Mouse (Mus musculus) lung, postnatal 4 days (tissue): ENCODE results near the gene Hk2.
A peak's percentile ranks its signal among the peaks of the same experiment; 100 is the strongest.
"Not testable (repeated sequence)": the region's sequence is repeated elsewhere in the genome, so short reads cannot be mapped to it uniquely, and the experiment has no call there.

Experiments used
- DNase-seq, 2 experiments: peaks; one replicate each; pipeline ENCODE4 v3.0.0; 2021

Hk2 gene

DNA sequence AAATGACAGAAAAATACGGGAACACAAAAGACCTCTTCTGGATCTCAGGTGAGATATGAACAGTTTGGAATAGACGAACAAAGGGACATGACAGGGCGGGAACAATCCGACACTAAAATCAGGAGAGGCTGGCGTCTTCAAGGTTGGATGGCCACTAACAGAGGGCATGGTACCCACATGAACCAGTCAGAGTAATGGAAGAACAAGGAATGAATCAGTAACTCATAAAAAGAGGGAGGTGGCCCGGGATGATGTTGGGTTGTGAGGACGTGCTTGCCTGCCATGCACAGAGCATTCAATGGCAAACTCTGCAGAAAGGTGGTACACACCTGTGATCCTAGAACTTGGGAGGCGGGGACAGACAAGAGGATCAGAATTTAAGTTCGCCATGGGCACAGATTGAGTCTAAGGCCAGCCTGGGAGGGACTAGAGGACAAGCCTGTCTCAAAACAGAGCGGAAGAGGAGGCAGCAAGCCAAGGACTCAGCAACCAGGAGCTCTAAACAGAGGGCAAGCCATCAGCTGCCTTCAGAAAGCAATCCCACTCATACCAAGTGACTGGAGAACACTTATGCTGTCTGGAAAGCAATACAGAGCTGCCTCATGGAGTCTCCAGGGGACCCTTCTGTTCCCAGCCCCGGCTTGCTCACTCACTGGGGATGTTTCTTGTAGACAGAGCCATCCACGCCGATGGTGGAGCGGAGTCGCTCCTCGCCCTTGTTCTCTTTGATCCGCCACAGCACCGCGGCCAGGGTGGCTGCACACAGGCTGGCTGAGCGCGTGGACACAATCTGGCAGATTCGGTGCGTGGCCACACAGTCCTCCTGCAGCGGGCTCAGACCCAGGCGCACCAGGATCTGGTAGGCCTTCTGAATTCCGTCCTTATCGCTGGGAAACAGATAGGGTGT lies 36.4 kb downstream of the Hk2 start:
- no peak for DNase-seq

DNA sequence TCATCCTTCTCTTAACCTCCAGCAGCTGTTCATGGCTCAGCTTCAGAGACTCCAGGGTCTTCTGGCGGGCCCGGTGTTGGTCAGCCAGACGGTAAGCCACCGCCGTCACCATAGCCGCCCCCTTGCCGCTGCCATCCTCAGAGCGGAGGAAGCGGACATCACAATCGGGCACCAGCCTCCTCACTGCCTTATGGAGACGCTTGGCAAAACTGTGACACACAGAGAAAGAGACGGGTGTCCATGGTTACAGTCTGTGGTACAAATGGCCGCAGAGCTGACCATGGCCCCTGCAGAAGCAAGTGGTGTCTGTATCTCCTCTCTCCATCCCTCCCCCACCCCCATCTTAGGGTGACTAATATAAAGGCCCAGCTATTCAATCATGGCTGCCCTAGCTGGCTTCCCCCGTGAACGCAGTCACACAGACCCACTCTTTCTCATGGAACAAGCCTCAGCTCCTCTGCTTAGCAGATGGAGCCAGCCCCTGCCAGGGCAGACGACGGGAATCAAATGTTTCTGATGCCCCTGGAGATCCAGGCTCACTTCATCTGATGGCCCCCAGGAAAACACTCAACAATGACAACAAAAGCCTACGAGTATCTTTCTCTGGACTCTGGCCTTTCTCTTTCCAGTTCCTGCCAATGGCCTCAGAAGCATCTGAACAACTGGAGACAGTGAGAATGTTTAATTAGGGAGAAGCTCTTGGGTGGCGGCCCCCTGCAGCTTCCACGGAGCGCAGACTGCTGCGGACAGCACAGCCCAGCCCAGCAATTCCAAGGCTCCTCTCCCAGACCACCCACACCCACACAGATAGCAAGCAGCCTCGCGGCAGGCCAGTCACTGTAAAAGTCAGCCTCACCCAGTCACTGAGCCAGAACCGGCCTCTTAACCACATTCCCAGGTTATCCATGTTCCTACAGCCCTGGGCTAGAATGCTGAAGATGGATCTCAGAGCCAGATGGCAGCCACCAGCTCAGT lies 37.3 kb downstream of the Hk2 start:
- no peak for DNase-seq

GRCm38 (mm10) chr6:82735347-82735746 lies 38.9 kb downstream of the Hk2 start:
- DNase-seq = peak; percentile 56 to 64

- DNase-seq = no peak
Observed at GRCm38 (mm10) chr6:82728635-82729034, 45.6 kb downstream of the Hk2 start.

DNA sequence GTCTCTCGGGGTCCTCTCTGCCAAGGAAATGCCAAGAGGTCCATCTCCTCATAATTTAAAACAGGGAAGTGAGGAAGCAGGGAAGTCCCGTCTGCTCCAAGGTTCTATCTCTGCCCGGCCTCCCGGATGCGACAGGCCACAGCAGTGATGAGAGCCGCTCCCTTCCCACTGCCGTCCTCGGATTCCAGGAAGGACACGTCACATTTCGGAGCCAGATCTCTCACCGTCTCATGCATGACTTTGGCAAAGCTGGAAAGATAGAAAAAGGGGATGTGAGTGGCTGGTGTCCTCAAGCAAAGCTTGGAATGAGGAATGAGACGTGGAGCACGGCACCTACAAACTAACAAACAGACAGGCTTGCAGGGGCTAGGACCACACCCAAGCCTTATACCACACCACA lies 47.0 kb downstream of the Hk2 start:
- no peak for DNase-seq

- DNase-seq = peak; percentile 51 to 84
Observed at GRCm38 (mm10) chr6:82723321-82723720, 50.9 kb downstream of the Hk2 start.

GRCm38 (mm10) chr6:82716126-82716525 lies 58.1 kb downstream of the Hk2 start:
- no peak for DNase-seq

GRCm38 (mm10) chr6:82715653-82716052 lies 58.6 kb downstream of the Hk2 start:
- DNase-seq = no peak

DNA sequence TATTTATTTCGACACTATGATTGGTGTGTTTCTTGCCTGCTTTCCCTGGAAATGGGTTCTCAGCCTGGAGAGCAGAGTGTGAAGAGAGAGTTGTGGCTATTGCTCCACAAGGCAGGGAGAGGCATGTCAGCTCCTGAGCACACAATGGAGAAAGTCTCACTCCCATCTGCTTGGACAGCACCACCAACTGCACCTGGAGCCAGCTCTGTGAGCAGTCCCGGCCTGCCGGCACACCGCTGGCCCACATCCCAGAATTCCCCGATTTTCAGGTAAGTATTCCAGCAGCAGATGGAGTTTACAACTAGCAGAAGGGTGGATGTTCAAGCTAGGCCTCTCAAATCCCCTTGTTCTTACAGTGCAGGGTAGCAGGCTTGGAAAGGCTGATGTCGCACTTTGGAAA lies 59.0 kb downstream of the Hk2 start:
- no peak for DNase-seq

DNA sequence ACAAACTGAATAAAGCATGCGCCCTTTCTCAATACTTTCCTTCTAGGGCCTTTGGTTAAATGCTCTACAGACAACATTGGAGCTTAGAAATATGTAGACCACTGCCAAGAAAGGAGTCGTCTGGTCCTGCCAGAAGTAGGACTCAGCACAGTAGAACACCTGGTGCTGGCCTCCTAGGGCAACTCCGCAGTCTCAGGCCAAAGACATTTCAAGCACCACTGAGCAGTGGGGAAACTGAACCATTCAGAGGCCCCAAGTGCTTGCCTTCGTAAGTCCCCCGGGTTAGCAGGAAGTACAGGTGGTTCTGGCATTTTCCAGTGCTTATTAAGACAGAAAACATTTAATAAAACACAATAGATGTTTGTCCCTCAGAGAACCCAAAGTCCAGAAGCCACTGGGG lies 59.4 kb downstream of the Hk2 start:
- DNase-seq = no peak

DNA sequence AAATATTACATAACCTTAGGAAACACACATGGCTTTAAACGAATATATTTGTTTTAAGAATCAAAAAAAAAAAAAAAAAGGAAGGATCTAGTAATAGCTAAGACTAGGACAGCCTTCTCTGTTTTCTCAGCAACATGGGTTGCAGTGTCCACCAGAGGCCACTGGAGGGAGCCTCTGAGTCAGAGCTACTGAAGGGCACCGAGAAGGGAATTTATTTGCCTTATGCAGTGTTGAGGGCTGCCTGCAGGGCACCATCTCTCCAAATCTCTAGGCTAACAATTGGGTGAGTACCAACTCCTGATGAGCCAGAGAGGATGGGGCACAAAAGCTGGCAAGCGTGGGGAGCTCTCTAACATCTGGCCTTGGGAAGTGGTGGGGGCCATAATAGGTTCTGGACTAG lies 60.0 kb downstream of the Hk2 start:
- peak; percentile 82 to 86 for DNase-seq

DNA sequence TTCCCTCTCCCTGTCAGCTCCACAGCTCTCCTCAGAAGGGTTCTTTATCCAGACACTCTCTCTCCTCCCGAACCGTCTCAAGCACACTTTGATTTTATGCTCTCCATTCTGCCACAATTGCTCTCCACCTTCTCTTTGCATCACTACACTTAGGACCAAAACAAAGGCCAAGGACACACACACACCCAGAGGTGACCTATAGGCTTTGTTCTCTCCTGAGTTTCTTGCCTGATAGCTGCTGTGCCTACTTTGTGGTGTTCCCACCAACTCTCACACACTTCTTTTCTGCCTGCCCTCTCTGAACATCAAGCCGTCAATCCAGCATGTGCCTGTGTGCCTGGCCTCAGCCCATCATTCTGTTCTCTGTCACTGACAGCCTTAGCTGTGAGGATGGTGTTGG lies 66.5 kb downstream of the Hk2 start:
- DNase-seq = no peak

DNA sequence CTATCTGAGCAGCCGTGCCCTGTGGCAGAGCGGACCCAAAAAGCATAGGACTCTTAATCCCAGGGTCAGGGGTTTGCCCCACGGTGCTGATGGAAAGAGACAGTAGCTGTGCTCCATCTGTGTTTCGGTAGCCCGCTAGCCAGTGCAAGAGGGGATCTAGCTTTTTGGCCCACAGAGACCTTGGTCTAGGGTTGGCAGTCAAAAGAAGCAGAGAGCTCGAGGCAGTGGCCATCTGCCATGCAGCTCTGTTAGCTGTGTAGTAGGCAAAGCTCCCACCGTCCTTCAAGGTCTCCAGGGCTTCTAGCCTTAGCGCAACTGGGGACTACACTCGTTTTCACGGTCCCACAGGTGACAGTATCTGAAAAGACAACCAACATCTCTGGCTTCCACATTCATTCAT lies 67.0 kb downstream of the Hk2 start:
- DNase-seq = no peak

- DNase-seq = no peak
Observed at GRCm38 (mm10) chr6:82705221-82705620, 69.0 kb downstream of the Hk2 start, which contains the start of gene Pole4. TSS of gene Pole4 (minus strand) at chr6:82705365.

DNA sequence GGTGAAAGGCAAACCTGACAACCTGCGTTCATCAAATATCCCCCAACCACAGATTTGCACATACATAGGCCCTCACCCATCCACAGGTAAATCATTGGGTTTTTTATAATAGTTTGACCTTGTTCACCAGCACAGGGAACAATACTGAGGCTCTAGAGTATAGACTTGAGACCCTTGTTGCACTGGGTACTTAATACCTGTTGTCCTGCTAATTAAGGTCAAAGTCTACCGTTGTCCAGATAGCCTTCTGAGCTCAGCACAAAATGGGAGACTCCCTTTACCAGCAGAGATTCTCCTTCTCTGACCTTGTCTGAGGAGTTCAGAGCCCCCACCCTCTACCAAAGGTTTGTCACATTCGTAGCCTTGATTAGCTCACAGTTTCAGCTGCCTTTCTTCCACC lies 70.5 kb downstream of the Hk2 start:
- no peak for DNase-seq

- DNase-seq = peak; percentile 81 to 89
Observed at GRCm38 (mm10) chr6:82702593-82703017, 71.6 kb downstream of the Hk2 start.

GRCm38 (mm10) chr6:82701296-82701695 lies 73.0 kb downstream of the Hk2 start:
- DNase-seq = no peak

DNA sequence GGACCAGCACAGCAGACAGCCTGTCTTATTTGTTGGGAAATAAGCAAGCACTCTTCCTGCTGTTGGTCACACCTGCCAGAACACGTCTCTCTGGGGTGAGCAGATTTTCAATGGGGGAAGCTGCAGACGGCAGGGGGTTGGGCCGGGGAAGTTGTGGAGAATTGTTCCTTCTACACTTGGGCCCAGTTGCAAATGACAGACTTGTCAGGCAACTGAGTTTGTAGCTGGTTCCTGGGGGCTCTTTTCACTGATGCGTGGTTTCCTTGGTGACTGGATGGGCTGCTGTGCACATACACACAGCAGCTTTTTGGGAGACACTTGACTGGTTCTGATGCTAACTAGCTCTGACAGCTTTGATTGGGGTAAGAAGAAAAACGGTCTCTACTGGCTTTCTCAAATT lies 74.4 kb downstream of the Hk2 start:
- no peak for DNase-seq

DNA sequence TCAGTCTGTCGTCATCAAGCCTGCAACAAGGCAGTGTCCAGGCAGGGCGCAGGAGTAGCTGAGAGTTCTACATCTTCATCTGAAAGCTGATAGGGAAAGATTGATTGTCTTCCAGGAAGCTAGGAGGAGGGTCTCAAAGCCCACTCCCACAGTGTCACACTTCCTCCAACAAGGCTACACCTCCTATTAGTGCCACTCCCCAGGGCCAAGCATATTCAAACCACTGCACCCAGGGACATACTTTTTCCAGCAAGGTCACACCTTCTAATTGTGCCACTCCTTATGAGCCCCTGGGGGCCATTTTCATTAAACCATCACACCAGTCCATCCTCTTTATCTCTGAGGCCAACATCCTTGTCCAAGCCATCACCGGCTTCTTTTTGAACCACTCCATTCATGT lies 77.5 kb downstream of the Hk2 start:
- DNase-seq = no peak

DNA sequence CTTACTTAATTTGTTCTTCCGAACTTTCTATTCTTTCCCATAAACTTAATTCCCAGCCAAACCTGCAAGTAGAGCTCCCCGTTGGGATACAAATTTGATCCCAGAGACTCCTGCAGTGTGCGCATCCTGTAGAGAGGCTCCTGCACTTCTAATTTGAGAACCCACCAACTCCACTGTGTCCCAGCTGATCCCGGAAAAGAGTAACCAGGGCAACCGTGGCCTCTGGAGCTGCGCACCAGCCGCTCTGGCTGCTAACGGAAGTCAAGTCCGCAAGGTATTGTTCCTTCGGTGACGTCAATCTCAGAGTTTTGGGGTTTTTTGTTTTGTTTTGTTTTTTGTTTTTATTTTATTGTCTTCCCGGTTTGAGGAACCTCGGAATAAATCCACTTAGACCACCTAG lies 79.6 kb downstream of the Hk2 start:
- DNase-seq = no peak

GRCm38 (mm10) chr6:82689474-82689873 lies 84.8 kb downstream of the Hk2 start:
- DNase-seq = no peak

- DNase-seq = not testable (repeated sequence)
Observed at GRCm38 (mm10) chr6:82688586-82688985, 85.7 kb downstream of the Hk2 start.

GRCm38 (mm10) chr6:82684136-82684535 lies 90.1 kb downstream of the Hk2 start:
- DNase-seq = no peak

DNA sequence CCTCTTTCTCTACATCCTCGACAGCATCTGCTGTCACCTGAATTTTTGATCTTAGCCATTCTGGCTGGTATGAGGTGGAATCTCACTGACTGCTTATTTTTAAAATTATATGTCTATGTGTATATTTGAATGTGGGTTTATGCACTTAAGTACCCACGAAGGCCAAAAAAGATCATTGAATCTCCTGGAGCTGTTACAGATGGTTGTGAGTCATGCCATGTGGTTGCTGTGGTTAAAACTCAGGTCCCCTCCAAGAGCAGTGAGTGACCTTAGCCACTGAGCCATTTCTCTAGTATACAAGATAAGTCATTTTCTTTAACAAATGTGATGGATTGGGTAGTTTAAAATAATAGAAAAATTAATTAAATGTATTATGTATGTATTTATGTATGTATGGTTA lies 95.0 kb downstream of the Hk2 start:
- not testable (repeated sequence) for DNase-seq
